Mouse (Mus musculus): ENCODE data around the gene Anapc10.

GRCm38 (mm10) chr8:79680965-79681364 lies 30.7 kb upstream of the Anapc10 start:
- TF ChIP-seq TCF12 (IDR thresholded peaks at IDR 0.05; ENCODE audit: insufficient read depth, poor library complexity, severe bottlenecking) = no peak
- TF ChIP-seq POLR2A (IDR thresholded peaks at IDR 0.05; ENCODE audit: insufficient read length, low read depth) = no peak
- no peak for TF ChIP-seq MAX (IDR thresholded peaks at IDR 0.05; ENCODE audit: low read depth)
- no peak for TF ChIP-seq E2F4 (IDR thresholded peaks at IDR 0.05; ENCODE audit: insufficient read depth)
- no peak for TF ChIP-seq TCF3 (IDR thresholded peaks at IDR 0.05; ENCODE audit: insufficient read length, low read depth)
- no peak for TF ChIP-seq CEBPB (IDR thresholded peaks at IDR 0.05; ENCODE audit: insufficient read depth, poor library complexity, severe bottlenecking)
- TF ChIP-seq MYOG (IDR thresholded peaks at IDR 0.05; ENCODE audit: control insufficient read depth in 1 of 3, insufficient read depth in 1 of 3, insufficient read length in 2 of 3, low read depth in 2 of 3) = no peak
